Mouse (Mus musculus) liver, embryonic 14.5 days (tissue): Measurements from ENCODE around the gene Gm9970. TPM values are rescaled to one million over a fixed set of nuclear protein-coding genes. Genes with fewer than 3 reads are reported as not detected.

ENCODE experiments used
- ATAC-seq: fragments of 200-750 bp; cut with Nextera tagmentation; 2 replicates; pipeline ENCODE4 v1.8.0; 2017; ENCODE audit warnings: moderate number of reproducible peaks, mild to moderate bottlenecking, moderate library complexity; ENCODE audit not compliant: insufficient read depth
- DNase-seq, 3 experiments: peaks; one replicate each; pipeline ENCODE4 v3.0.0-alpha.2; 2012 to 2013; ENCODE audit warnings: low read depth in 3 of 3, low spot score in 3 of 3
- H3K27ac ChIP-seq: fragments of 300-500 bp; sonication (generic); 2 replicates; pipeline ENCODE4 v1.5.1; 2014; ENCODE audit warnings: moderate library complexity, mild to moderate bottlenecking, control low read depth, inconsistent platforms
- H3K27me3 ChIP-seq: fragments of 300-500 bp; sonication (generic); 2 replicates; pipeline ENCODE4 v1.6.1; 2014; ENCODE audit warnings: mild to moderate bottlenecking, low read length, moderate library complexity; ENCODE audit not compliant: control insufficient read depth, insufficient read depth
- H3K36me3 ChIP-seq: fragments of 300-500 bp; sonication (generic); replicated peaks from 2 replicates; pipeline ENCODE4 v1.6.1; 2014; ENCODE audit warnings: low read depth; ENCODE audit not compliant: control insufficient read depth, insufficient read depth
- H3K4me1 ChIP-seq, 2 experiments: fragments of 200-500 bp in 1 of 2; fragments of 300-500 bp in 1 of 2; sonication (generic) in 1 of 2; replicated peaks; 2 replicates each; pipeline ENCODE4 v1.6.1; 2012 to 2014; ENCODE audit warnings: antibody characterized with exemption in 1 of 2, inconsistent platforms in 1 of 2, low read length in 1 of 2; ENCODE audit not compliant: control insufficient read depth in 2 of 2, insufficient read depth in 2 of 2
- H3K4me2 ChIP-seq: fragments of 300-500 bp; sonication (generic); 2 replicates; pipeline ENCODE4 v1.6.1; 2014; ENCODE audit warnings: low read depth, mild to moderate bottlenecking, control low read depth, moderate library complexity
- H3K4me3 ChIP-seq, 2 experiments: fragments of 200-500 bp in 1 of 2; fragments of 300-500 bp in 1 of 2; sonication (generic) in 1 of 2; 2 replicates each; pipeline ENCODE4 v1.5.1; 2012 to 2014; ENCODE audit warnings: low read depth in 2 of 2, low read length in 2 of 2, mild to moderate bottlenecking in 2 of 2, control low read depth in 1 of 2, inconsistent platforms in 1 of 2, moderate library complexity in 1 of 2; ENCODE audit not compliant: insufficient read depth in 1 of 2
- H3K9ac ChIP-seq: fragments of 300-500 bp; sonication (generic); replicated peaks from 2 replicates; pipeline ENCODE4 v1.6.1; 2014; ENCODE audit warnings: mild to moderate bottlenecking, control low read depth, moderate library complexity
- H3K9me3 ChIP-seq: fragments of 300-500 bp; sonication (generic); 2 replicates; pipeline ENCODE4 v1.6.1; 2016; ENCODE audit warnings: low read length, mixed read lengths; ENCODE audit not compliant: control insufficient read depth
- CTCF ChIP-seq: IDR thresholded peaks from 2 replicates; pipeline ENCODE4 v1.5.1; 2016; ENCODE audit warnings: antibody characterized with exemption, low read depth, control low read depth
- EP300 ChIP-seq: IDR thresholded peaks from 2 replicates; pipeline ENCODE4 v1.6.1; 2016; ENCODE audit warnings: antibody characterized with exemption, low read depth
- WGBS: fragments of 180-500 bp; shearing (Covaris S2); extraction: QIAGEN DNeasy Blood & Tissue Kit; methylation state at CpG from one replicate; pipeline ENCODE4 v1.1.7; 2014; ENCODE audit not compliant: insufficient replicate concordance; 5-methylcytosine and 5-hydroxymethylcytosine counted together
- polyA plus RNA-seq, 2 experiments: library from polyadenylated mRNA; depleted of rRNA in 1 of 2; stranded (reverse) in 1 of 2; unstranded in 1 of 2; fragments of >200 nt; fragmentation: Nextera tagmentation in 1 of 2; extraction: Ambion mirVana in 1 of 2; gene quantifications; 2 replicates each; pipeline versions ENCODE4 v1.2.1 to v1.2.3; 2012 to 2014

Gm9970 gene
- polyA plus RNA-seq, 2 experiments, result 0.07 to 0.19 TPM

GRCm38 (mm10) chr5:31252795-31253545 is 11.9 kb upstream of the Gm9970 start:
- Histone ChIP-seq H3K27ac (no peak overlapping the region), H3K9ac (no peak overlapping the region), H3K9me3 (no peaks in the 10 kb centered on the region), H3K4me3 (no peak overlapping the region), H3K27me3 (no peaks in the 10 kb centered on the region), H3K4me1 (no peaks in the 10 kb centered on the region), H3K4me2 (no peak overlapping the region), H3K36me3 (peaks cover 19% of the 10 kb centered on the region)
- no peak for DNase-seq
- ATAC-seq, result no peak
- 82% methylated on average over 16 of the region's 16 CpGs for WGBS
- TF ChIP-seq CTCF, result no peak
- TF ChIP-seq EP300, result no peak

GRCm38 (mm10) chr5:31252151-31252550 is 11.1 kb upstream of the Gm9970 start:
- ATAC-seq (no peak), DNase-seq (no peak)
- Histone ChIP-seq H3K9me3 (no peaks in the 10 kb centered on the region), H3K4me1 (no peaks in the 10 kb centered on the region), H3K4me3 (peak overlapping the region; percentile 45 to 52; a peak in 3 of 4 replicates), H3K4me2 (peak overlapping the region; percentile 64), H3K36me3 (peaks cover 19% of the 10 kb centered on the region), H3K27ac (no peak overlapping the region), H3K9ac (no peak overlapping the region), H3K27me3 (no peaks in the 10 kb centered on the region)
- no peak for TF ChIP-seq CTCF
- no peak for TF ChIP-seq EP300
- 74% methylated on average over 10 of the region's 10 CpGs for WGBS

DNA sequence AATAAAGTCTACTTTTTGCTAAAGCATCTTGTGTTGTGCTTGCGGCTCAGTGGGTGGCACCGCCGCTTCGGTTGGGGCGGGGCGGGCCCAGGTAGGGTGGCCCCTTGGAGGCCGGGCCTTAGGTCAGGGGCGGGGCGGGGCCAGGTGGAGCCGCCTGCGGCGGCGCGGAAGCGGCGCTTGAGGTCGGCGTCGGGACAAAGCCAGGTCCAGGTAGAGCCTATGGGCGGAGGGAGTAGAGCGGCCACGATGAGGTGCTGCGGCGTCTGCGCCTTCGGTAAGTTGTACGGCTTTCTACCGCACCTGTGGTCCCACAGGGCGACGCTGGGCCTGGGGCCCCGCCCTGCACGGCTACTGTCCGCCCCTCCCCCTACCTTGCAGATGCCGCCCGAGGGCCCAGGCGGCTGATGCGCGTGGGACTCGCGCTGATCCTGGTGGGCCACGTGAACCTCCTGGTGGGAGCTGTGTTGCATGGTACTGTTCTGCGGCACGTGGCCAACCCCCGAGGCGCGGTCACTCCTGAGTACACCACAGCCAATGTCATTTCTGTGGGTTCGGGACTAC is 10.6 kb upstream of the Gm9970 start, which contains the start of gene Krtcap3:
Gene Krtcap3 (plus strand): TSS at position 151 of the 561 bp plus-strand sequence.
- Histone ChIP-seq H3K27ac (no peak within 1 kb of the TSS), H3K36me3 (peaks cover 19% of the 10 kb centered on the region), H3K27me3 (no peaks in the 10 kb centered on the region), H3K4me2 (peak within 1 kb of the TSS; percentile 64), H3K4me3 (peak within 1 kb of the TSS; percentile 45 to 52), H3K4me1 (no peaks in the 10 kb centered on the region), H3K9me3 (no peaks in the 10 kb centered on the region), H3K9ac (0 out of 2 replicates have a peak within 1 kb of the TSS, but pooled peaks have one; percentile 6)
- WGBS, result 56% methylated on average over 44 of the region's 47 CpGs
- DNase-seq (peak in 1 of 3 experiments; percentile 11), ATAC-seq (peak; percentile 68)
- no peak for TF ChIP-seq EP300
- TF ChIP-seq CTCF, result no peak

GRCm38 (mm10) chr5:31250716-31251115 is 9.7 kb upstream of the Gm9970 start:
- no peak for ATAC-seq
- Histone ChIP-seq H3K4me3 (no peak overlapping the region), H3K36me3 (peaks cover 19% of the 10 kb centered on the region), H3K4me1 (no peaks in the 10 kb centered on the region), H3K9ac (no peak overlapping the region), H3K27me3 (no peaks in the 10 kb centered on the region), H3K4me2 (no peak overlapping the region), H3K27ac (no peak overlapping the region), H3K9me3 (no peaks in the 10 kb centered on the region)
- WGBS, result 77% methylated on average over 4 of the region's 4 CpGs
- no peak for DNase-seq
- TF ChIP-seq EP300 (no peak), CTCF (no peak)

- TF ChIP-seq CTCF, result no peak
- TF ChIP-seq EP300, result no peak
- Histone ChIP-seq H3K27ac (no peak overlapping the region), H3K4me3 (peak overlapping the region; percentile 89 to 94), H3K27me3 (no peaks in the 10 kb centered on the region), H3K9ac (peak overlapping the region; percentile 84), H3K4me2 (peak overlapping the region; percentile 95), H3K4me1 (peaks cover 5 to 11% of the 10 kb centered on the region in 2 experiments), H3K9me3 (no peaks in the 10 kb centered on the region), H3K36me3 (peaks cover 6% of the 10 kb centered on the region)
- DNase-seq, result no peak
- WGBS, result 22% methylated on average over 10 of the region's 10 CpGs
- ATAC-seq, result no peak
Observed at GRCm38 (mm10) chr5:31242191-31242590, 1.2 kb upstream of the Gm9970 start.
